Mouse (Mus musculus) spleen, adult 2 months (tissue): ENCODE results near the gene Lyrm4.

ENCODE experiments used
- CTCF ChIP-seq: fragments of 200-500 bp; IDR thresholded peaks from 2 replicates; pipeline ENCODE4 v1.5.1; 2011; ENCODE audit warnings: mild to moderate bottlenecking, inconsistent platforms; ENCODE audit not compliant: insufficient read depth, insufficient read length, insufficient replicate concordance; ENCODE audit errors: extremely low read depth
- POLR2A ChIP-seq: fragments of 200-500 bp; IDR thresholded peaks from 2 replicates; pipeline ENCODE4 v1.6.1; 2011; ENCODE audit warnings: low read depth, low read length, inconsistent platforms

- TF ChIP-seq CTCF (no peak), POLR2A (no peak)
Measured at GRCm38 (mm10) chr13:36031959-36032358, 85.4 kb downstream of the Lyrm4 start.
